Mouse (Mus musculus): Measurements from ENCODE around the gene Ifi211.
"Not testable (repeated sequence)": the region's sequence is repeated elsewhere in the genome, so short reads cannot be mapped to it uniquely, and the experiment has no call there.

DNA sequence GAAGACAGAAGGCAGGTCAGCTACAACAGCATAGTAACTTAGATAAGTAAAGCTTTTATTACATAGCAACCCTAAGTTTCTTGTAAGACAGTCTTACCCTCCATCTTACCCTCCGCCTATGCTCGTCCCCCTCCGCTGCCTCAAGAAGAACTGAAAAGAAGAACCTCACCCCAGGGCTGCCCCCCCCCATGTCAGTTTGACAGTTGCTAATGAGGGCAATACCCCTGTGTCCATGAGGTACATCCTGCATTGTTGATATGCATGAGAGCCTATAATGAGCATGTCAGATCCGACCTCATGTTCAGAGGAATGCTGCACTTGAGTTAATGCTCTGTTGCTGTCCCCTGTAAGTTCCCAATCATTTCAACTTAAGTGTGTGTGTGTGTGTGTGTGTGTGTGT lies 60.0 kb downstream of the Ifi211 start:
- TF ChIP-seq POLR2A, CTCF (IDR thresholded peaks at IDR 0.05; ENCODE audit: extremely low read depth, insufficient read depth, low read length): not testable (repeated sequence)

Data from cortical plate, adult 2 months (tissue).